16 mouse cellular contexts compared by ENCODE assay signal in genomic region chr11:30580008-30580407, GRCm38 (mm10).
DNase-seq lines count a peak whose midpoint lies in the region; ATAC-seq and TF ChIP-seq lines count a peak whose summit lies in the region.
"Had no signal": no experiment of that assay in that cellular context is flagged by ENCODE, and none has a peak within 500 bp of the region (broad histone marks: within the 10 kb centered on the region; RNA-seq: fewer than 3 reads in every experiment).

No protein-coding gene starts in this region.

- no peak for TF ChIP-seq EP300 in CH12.LX (IDR thresholded peaks at IDR 0.05; ENCODE audit: low read length)

- 68% methylated on average over 2 of the region's 2 CpGs for WGBS in kidney, embryonic 15.5 days

- TF ChIP-seq CTCF in CH12.LX (conservative IDR thresholded peaks at IDR 0.05 in 1 of 2, IDR thresholded peaks at IDR 0.05 in 1 of 2; ENCODE audit: low read depth in 2 of 2, low read length in 2 of 2): no peak

- no peak overlapping the region for H3K9ac ChIP-seq in kidney, embryonic 15.5 days
- no peak overlapping the region for H3K9ac ChIP-seq in CH12.LX (ENCODE audit: insufficient read depth, low read depth)
- H3K9ac ChIP-seq: hindbrain, embryonic 15.5 days; limb, embryonic 13.5 days; liver, postnatal 0 days had no signal

- no peak for ATAC-seq in kidney, embryonic 15.5 days (replicated peaks; ENCODE audit: low FRiP score)
- ATAC-seq: liver, postnatal 0 days had no signal

- peak overlapping the region; percentile 82 for H3K27ac ChIP-seq in kidney, embryonic 15.5 days
- no peak overlapping the region for H3K27ac ChIP-seq in CH12.LX (ENCODE audit: insufficient read depth, low read depth)
- peak overlapping the region; percentile 97 for H3K27ac ChIP-seq in brown adipose tissue, adult 24 weeks (replicated peaks; ENCODE audit: low read depth, low read length)
- H3K27ac ChIP-seq: hindbrain, embryonic 15.5 days; limb, embryonic 13.5 days had no signal

- in situ Hi-C loops in CH12.LX (cut with MboI; ENCODE audit: low pct_ligation_motif_present, low pct_unique_long_range_greater_than_20kb, low sequenced_read_pairs): no loop called here

- H3K36me3 ChIP-seq in kidney, embryonic 15.5 days: no peaks in the 10 kb centered on the region
- no peaks in the 10 kb centered on the region for H3K36me3 ChIP-seq in CH12.LX (replicated peaks in 1 of 2; ENCODE audit: control insufficient read depth in 1 of 2, insufficient read depth in 1 of 2, low read length in 1 of 2)
- H3K36me3 ChIP-seq: hindbrain, embryonic 15.5 days; limb, embryonic 13.5 days had no signal

- H3K4me1 ChIP-seq in kidney, embryonic 15.5 days: 0 out of 2 replicates have a peak, but pooled peaks cover 2% of the 10 kb centered on the region
- H3K4me1 ChIP-seq in CH12.LX (ENCODE audit: control insufficient read depth in 1 of 2, insufficient read depth in 2 of 2): no peaks in the 10 kb centered on the region; a peak in 1 of 4 replicates
- H3K4me1 ChIP-seq in brown adipose tissue, adult 24 weeks (ENCODE audit: control insufficient read depth, insufficient read depth, insufficient read length, low read length): peaks cover 10% of the 10 kb centered on the region
- H3K4me1 ChIP-seq: hindbrain, embryonic 15.5 days had no signal

- no peak for DNase-seq in kidney, postnatal 14 days
- no peak for DNase-seq in CH12.LX (ENCODE audit: extremely low read depth)
- DNase-seq in heart, postnatal 25 days (ENCODE audit: low spot score): peak; percentile 1
- no peak for DNase-seq in right cerebral cortex, adult 2 months (ENCODE audit: low spot score in 2 of 2)
- DNase-seq in testis, postnatal 10 days (ENCODE audit: low spot score): no peak
- DNase-seq: adrenal gland, adult 8-10 months; cerebellum, adult 9-10 months; embryo, embryonic 11 days; kidney, adult 18-20 months; liver, postnatal 0 days; thymus, adult 2 months had no signal

- no peaks in the 10 kb centered on the region for H3K79me2 ChIP-seq in CH12.LX (replicated peaks; ENCODE audit: control insufficient read depth, extremely low read depth, insufficient read depth, poor library complexity, severe bottlenecking)

- H3K4me2 ChIP-seq in kidney, embryonic 15.5 days: no peak overlapping the region
- H3K4me2 ChIP-seq in CH12.LX (ENCODE audit: insufficient read depth, low read depth, poor library complexity, severe bottlenecking): no peak overlapping the region
- H3K4me2 ChIP-seq: hindbrain, embryonic 15.5 days; limb, embryonic 13.5 days; midbrain, embryonic 11.5 days had no signal

- H3K27me3 ChIP-seq in kidney, embryonic 15.5 days: no peaks in the 10 kb centered on the region
- no peaks in the 10 kb centered on the region for H3K27me3 ChIP-seq in CH12.LX (replicated peaks)
- H3K27me3 ChIP-seq: hindbrain, embryonic 15.5 days; limb, embryonic 13.5 days had no signal

- H3K4me3 ChIP-seq in kidney, embryonic 15.5 days (replicated peaks): no peak overlapping the region
- no peak overlapping the region for H3K4me3 ChIP-seq in CH12.LX (replicated peaks in 1 of 3; ENCODE audit: low read depth in 2 of 3, low read length in 2 of 3, poor library complexity in 1 of 3)
- H3K4me3 ChIP-seq in brown adipose tissue, adult 24 weeks (ENCODE audit: insufficient read depth, low read depth, low read length): no peak overlapping the region
- H3K4me3 ChIP-seq: hindbrain, embryonic 15.5 days; limb, embryonic 13.5 days had no signal

- TF ChIP-seq POLR2A in CH12.LX (IDR thresholded peaks at IDR 0.05; ENCODE audit: low read depth, low read length): no peak

- H3K9me3 ChIP-seq in kidney, embryonic 15.5 days (replicated peaks): peaks cover 6% of the 10 kb centered on the region; the same call in 1 of the 2 replicates
- H3K9me3 ChIP-seq in CH12.LX (replicated peaks; ENCODE audit: low read length): peaks cover 2% of the 10 kb centered on the region
- H3K9me3 ChIP-seq: hindbrain, embryonic 15.5 days had no signal

- no peak for TF ChIP-seq RAD21 in CH12.LX (IDR thresholded peaks at IDR 0.05; ENCODE audit: low read depth, low read length)

- intact Hi-C loops in heart, postnatal 25 days (cut with DNase I): loop anchor here (5.0 kb wide), 1 partner anchor 67 kb away; the partner anchor contains the start of gene Acyp2

- dilution Hi-C loops in CH12.LX (cut with MboI; ENCODE audit: extremely low pct_ligation_motif_present, extremely low pct_unique_long_range_greater_than_20kb, low sequenced_read_pairs): no loop called here

TF ChIP-seq in CH12.LX, 34 proteins besides CTCF, POLR2A, EP300 and RAD21:
- TF ChIP-seq HCFC1 (IDR thresholded peaks at IDR 0.05; ENCODE audit: low read depth, low read length) (no peak), NRF1 (IDR thresholded peaks at IDR 0.05; ENCODE audit: low read depth, low read length) (no peak), SIN3A (IDR thresholded peaks at IDR 0.05; ENCODE audit: low read length) (no peak), ZNF384 (IDR thresholded peaks at IDR 0.05; ENCODE audit: low read depth, low read length) (peak; percentile 75)
